Mouse (Mus musculus) T-helper 1 cell (primary cell): ENCODE data around the gene Tmem201.

ENCODE experiments used
- in situ Hi-C: fragments of 300-600 bp; cut with MboI, MseI; formaldehyde crosslinking; loops from one replicate; pipeline ENCODE4 v1.15.1; 2025; ENCODE audit warnings: high pct_unique_total_duplicates

Gene Tmem201

GRCm38 (mm10) chr4:149722104-149723020 lies 15.5 kb downstream of the Tmem201 start:
- in situ Hi-C loops: no loop called here

- in situ Hi-C loops: no loop called here
Measured at GRCm38 (mm10) chr4:149721163-149721562, 16.7 kb downstream of the Tmem201 start.

- in situ Hi-C loops: no loop called here
Measured at GRCm38 (mm10) chr4:149719686-149720085, 18.2 kb downstream of the Tmem201 start.

- in situ Hi-C loops: no loop called here
Measured at GRCm38 (mm10) chr4:149714542-149714941, 23.3 kb downstream of the Tmem201 start.

- in situ Hi-C loops: no loop called here
Measured at GRCm38 (mm10) chr4:149711955-149712354, 25.9 kb downstream of the Tmem201 start.

- in situ Hi-C loops: no loop called here
Measured at GRCm38 (mm10) chr4:149711485-149711884, 26.4 kb downstream of the Tmem201 start.

GRCm38 (mm10) chr4:149710510-149710909 lies 27.3 kb downstream of the Tmem201 start:
- in situ Hi-C loops: no loop called here

GRCm38 (mm10) chr4:149705941-149706340 lies 31.9 kb downstream of the Tmem201 start:
- in situ Hi-C loops: no loop called here

GRCm38 (mm10) chr4:149705298-149705697 lies 32.5 kb downstream of the Tmem201 start:
- in situ Hi-C loops: no loop called here

- in situ Hi-C loops: no loop called here
Measured at GRCm38 (mm10) chr4:149702210-149702979, 35.4 kb downstream of the Tmem201 start, which contains the start of gene Pik3cd. Gene Pik3cd (minus strand): TSS chr4:149702571.

- in situ Hi-C loops: no loop called here
Measured at GRCm38 (mm10) chr4:149701426-149702209, 36.2 kb downstream of the Tmem201 start.

GRCm38 (mm10) chr4:149699953-149700352 lies 37.9 kb downstream of the Tmem201 start:
- in situ Hi-C loops: loop anchor here (5.0 kb wide), 1 partner anchor 1222 kb away; no protein-coding TSS in a partner anchor

- in situ Hi-C loops: loop anchor here (5.0 kb wide), 1 partner anchor 1224 kb away; no protein-coding TSS in a partner anchor
Measured at GRCm38 (mm10) chr4:149698197-149698821, 39.5 kb downstream of the Tmem201 start.

GRCm38 (mm10) chr4:149697506-149698196 lies 40.2 kb downstream of the Tmem201 start:
- in situ Hi-C loops: loop anchor here (5.0 kb wide), 1 partner anchor 1225 kb away; no protein-coding TSS in a partner anchor

- in situ Hi-C loops: loop anchor here (5.0 kb wide), 1 partner anchor 1226 kb away; no protein-coding TSS in a partner anchor
Measured at GRCm38 (mm10) chr4:149696189-149696971, 41.5 kb downstream of the Tmem201 start.

- in situ Hi-C loops: loop anchor here (5.0 kb wide), 1 partner anchor 39 kb away; no protein-coding TSS in a partner anchor
Measured at GRCm38 (mm10) chr4:149691368-149691767, 46.5 kb downstream of the Tmem201 start.

GRCm38 (mm10) chr4:149690828-149691280 lies 47.0 kb downstream of the Tmem201 start:
- in situ Hi-C loops: loop anchor here (5.0 kb wide), 1 partner anchor 39 kb away; no protein-coding TSS in a partner anchor

- in situ Hi-C loops: loop anchor here (5.0 kb wide), 1 partner anchor 38 kb away; no protein-coding TSS in a partner anchor
Measured at GRCm38 (mm10) chr4:149689822-149690700, 47.8 kb downstream of the Tmem201 start.
